Mouse (Mus musculus) lung, embryonic 15.5 days (tissue): Measurements from ENCODE around the gene Rps15. TPM values are rescaled to one million over a fixed set of nuclear protein-coding genes. Genes with fewer than 3 reads are reported as not detected.
"Not testable (repeated sequence)": the region's sequence is repeated elsewhere in the genome, so short reads cannot be mapped to it uniquely, and the experiment has no call there.

Experiments
- ATAC-seq: fragments of 200-750 bp; cut with Nextera tagmentation; 2 replicates; pipeline ENCODE4 v1.8.0; 2017; ENCODE audit warnings: moderate number of reproducible peaks, borderline replicate concordance; ENCODE audit not compliant: low FRiP score, low TSS enrichment; ENCODE audit errors: extremely low read depth
- H3K27ac ChIP-seq: fragments of 300-500 bp; sonication (generic); 2 replicates; pipeline ENCODE4 v1.5.1; 2015; ENCODE audit warnings: moderate library complexity, mild to moderate bottlenecking, inconsistent platforms
- H3K27me3 ChIP-seq: fragments of 300-500 bp; sonication (generic); 2 replicates; pipeline ENCODE4 v1.6.1; 2015; ENCODE audit warnings: inconsistent platforms
- H3K36me3 ChIP-seq: fragments of 300-500 bp; sonication (generic); 2 replicates; pipeline ENCODE4 v1.6.1; 2015; ENCODE audit warnings: inconsistent platforms
- H3K4me1 ChIP-seq: fragments of 300-500 bp; sonication (generic); 2 replicates; pipeline ENCODE4 v1.6.1; 2015; ENCODE audit warnings: inconsistent platforms
- H3K4me2 ChIP-seq: fragments of 300-500 bp; sonication (generic); 2 replicates; pipeline ENCODE4 v1.6.1; 2015; ENCODE audit warnings: inconsistent platforms, mild to moderate bottlenecking, moderate library complexity
- H3K4me3 ChIP-seq: fragments of 300-500 bp; sonication (generic); 2 replicates; pipeline ENCODE4 v1.5.1; 2015; ENCODE audit warnings: mild to moderate bottlenecking, inconsistent platforms
- H3K9ac ChIP-seq: fragments of 300-500 bp; sonication (generic); 2 replicates; pipeline ENCODE4 v1.6.1; 2015; ENCODE audit warnings: inconsistent platforms
- H3K9me3 ChIP-seq: fragments of 300-500 bp; sonication (generic); 2 replicates; pipeline ENCODE4 v1.6.1; 2016; ENCODE audit warnings: inconsistent platforms
- WGBS: fragments of 180-500 bp; shearing (Covaris S2); methylation state at CpG from one replicate; pipeline ENCODE4 v1.1.7; 2015; 5-methylcytosine and 5-hydroxymethylcytosine counted together
- polyA plus RNA-seq: library from polyadenylated mRNA; unstranded; fragments of >200 nt; fragmentation: Nextera tagmentation; extraction: Ambion mirVana; gene quantifications from 2 replicates; pipeline ENCODE4 v1.2.1, GENCODE M21; 2015

Gene Rps15
- 907 and 974 TPM in 2 replicates for polyA plus RNA-seq

GRCm38 (mm10) chr10:80292251-80293146 is at the start of gene Rps15:
Rps15 (plus strand) TSS chr10:80292453.
- H3K36me3 ChIP-seq = peaks cover 27% of the 10 kb centered on the region
- peak within 1 kb of the TSS; percentile 94 for H3K9ac ChIP-seq
- H3K27me3 ChIP-seq = peaks cover 11% of the 10 kb centered on the region
- WGBS = under 1% methylated on average over 72 of the region's 72 CpGs
- H3K4me2 ChIP-seq = peak within 1 kb of the TSS; percentile 75
- H3K27ac ChIP-seq = peak within 1 kb of the TSS; percentile 86
- no peaks in the 10 kb centered on the region for H3K9me3 ChIP-seq
- peak; percentile 90 for ATAC-seq
- H3K4me3 ChIP-seq = peak within 1 kb of the TSS; percentile 73
- H3K4me1 ChIP-seq = peaks cover 27% of the 10 kb centered on the region

GRCm38 (mm10) chr10:80242607-80243006 is 49.6 kb upstream of the Rps15 start:
- H3K9me3 ChIP-seq = no peaks in the 10 kb centered on the region
- H3K4me1 ChIP-seq = 0 out of 2 replicates have a peak, but pooled peaks cover 5% of the 10 kb centered on the region
- no peak overlapping the region for H3K4me3 ChIP-seq
- 69% methylated on average over 3 of the region's 3 CpGs for WGBS
- H3K36me3 ChIP-seq = peaks cover 70% of the 10 kb centered on the region
- H3K27ac ChIP-seq = no peak overlapping the region
- no peaks in the 10 kb centered on the region for H3K27me3 ChIP-seq
- ATAC-seq = no peak
- H3K4me2 ChIP-seq = no peak overlapping the region
- H3K9ac ChIP-seq = no peak overlapping the region

- Histone ChIP-seq H3K36me3 (peaks cover 49% of the 10 kb centered on the region), H3K4me3 (no peak overlapping the region), H3K9ac (no peak overlapping the region), H3K4me2 (no peak overlapping the region), H3K27me3 (no peaks in the 10 kb centered on the region), H3K9me3 (no peaks in the 10 kb centered on the region), H3K4me1 (peaks cover 13% of the 10 kb centered on the region), H3K27ac (no peak overlapping the region)
- no peak for ATAC-seq
- WGBS = 27% methylated on average over 5 of the region's 5 CpGs
These were observed 47.4 kb upstream of the Rps15 start for GRCm38 (mm10) chr10:80244791-80245399.

- Histone ChIP-seq H3K36me3 (peaks cover 42% of the 10 kb centered on the region), H3K4me2 (no peak overlapping the region), H3K4me1 (peaks cover 20% of the 10 kb centered on the region), H3K9me3 (no peaks in the 10 kb centered on the region), H3K27me3 (no peaks in the 10 kb centered on the region), H3K9ac (0 out of 2 replicates have a peak overlapping the region, but pooled peaks have one; percentile 1), H3K4me3 (no peak overlapping the region), H3K27ac (0 out of 2 replicates have a peak overlapping the region, but pooled peaks have one; percentile 11)
- no peak for ATAC-seq
- WGBS = 4% methylated on average over 4 of the region's 4 CpGs
These were observed 46.7 kb upstream of the Rps15 start for GRCm38 (mm10) chr10:80245600-80245999.

- no peak for ATAC-seq
- H3K4me2 ChIP-seq = no peak overlapping the region
- no peak overlapping the region for H3K4me3 ChIP-seq
- H3K27me3 ChIP-seq = no peaks in the 10 kb centered on the region
- H3K36me3 ChIP-seq = peaks cover 24% of the 10 kb centered on the region
- 47% methylated on average over 6 of the region's 6 CpGs for WGBS
- no peak overlapping the region for H3K9ac ChIP-seq
- H3K27ac ChIP-seq = no peak overlapping the region
- H3K4me1 ChIP-seq = peaks cover 21% of the 10 kb centered on the region
- no peaks in the 10 kb centered on the region for H3K9me3 ChIP-seq
These were observed 44.4 kb upstream of the Rps15 start for GRCm38 (mm10) chr10:80247849-80248248.

GRCm38 (mm10) chr10:80248437-80248836 is 43.8 kb upstream of the Rps15 start:
- H3K4me3 ChIP-seq = peak overlapping the region; percentile 69
- H3K4me2 ChIP-seq = peak overlapping the region; percentile 69
- not testable (repeated sequence) for H3K9me3 ChIP-seq, H3K9ac ChIP-seq, H3K27me3 ChIP-seq, H3K27ac ChIP-seq, ATAC-seq
- H3K4me1 ChIP-seq = peaks cover 21% of the 10 kb centered on the region
- 29% methylated on average over 3 of the region's 3 CpGs for WGBS
- peaks cover 21% of the 10 kb centered on the region for H3K36me3 ChIP-seq

- Histone ChIP-seq H3K9me3 (no peaks in the 10 kb centered on the region), H3K4me1 (peaks cover 21% of the 10 kb centered on the region), H3K27ac (peak within 1 kb of the TSS; percentile 88), H3K27me3 (no peaks in the 10 kb centered on the region), H3K9ac (peak within 1 kb of the TSS; percentile 79), H3K36me3 (peaks cover 21% of the 10 kb centered on the region), H3K4me3 (peak within 1 kb of the TSS; percentile 69), H3K4me2 (peak within 1 kb of the TSS; percentile 69)
- peak; percentile 85 for ATAC-seq
- under 1% methylated on average over 53 of the region's 53 CpGs for WGBS
These were observed 43.1 kb upstream of the Rps15 start, which contains the start of gene Ndufs7 for GRCm38 (mm10) chr10:80248971-80249640. Ndufs7 (plus strand) TSS chr10:80249121.

GRCm38 (mm10) chr10:80250059-80250458 is 42.2 kb upstream of the Rps15 start:
- peaks cover 24% of the 10 kb centered on the region for H3K36me3 ChIP-seq
- H3K4me2 ChIP-seq = peak overlapping the region; percentile 69
- no peaks in the 10 kb centered on the region for H3K27me3 ChIP-seq
- WGBS = 27% methylated on average over 2 of the region's 2 CpGs
- no peaks in the 10 kb centered on the region for H3K9me3 ChIP-seq
- H3K9ac ChIP-seq = peak overlapping the region; percentile 79
- ATAC-seq = no peak
- peak overlapping the region; percentile 88; the same call in 1 of the 2 replicates for H3K27ac ChIP-seq
- H3K4me1 ChIP-seq = peaks cover 21% of the 10 kb centered on the region
- H3K4me3 ChIP-seq = peak overlapping the region; percentile 69

GRCm38 (mm10) chr10:80250573-80250972 is 41.7 kb upstream of the Rps15 start:
- 84% methylated on average over 4 of the region's 4 CpGs for WGBS
- H3K27ac ChIP-seq = no peak overlapping the region
- H3K4me1 ChIP-seq = peaks cover 16% of the 10 kb centered on the region
- H3K27me3 ChIP-seq = no peaks in the 10 kb centered on the region
- H3K9me3 ChIP-seq = no peaks in the 10 kb centered on the region
- no peak overlapping the region for H3K9ac ChIP-seq
- peaks cover 28% of the 10 kb centered on the region for H3K36me3 ChIP-seq
- H3K4me3 ChIP-seq = no peak overlapping the region
- H3K4me2 ChIP-seq = peak overlapping the region; percentile 69
- ATAC-seq = no peak

GRCm38 (mm10) chr10:80252011-80252410 is 40.2 kb upstream of the Rps15 start:
- H3K27me3 ChIP-seq = no peaks in the 10 kb centered on the region
- peaks cover 42% of the 10 kb centered on the region for H3K36me3 ChIP-seq
- H3K9me3 ChIP-seq = no peaks in the 10 kb centered on the region
- H3K27ac ChIP-seq = no peak overlapping the region
- no peak overlapping the region for H3K9ac ChIP-seq
- H3K4me1 ChIP-seq = peaks cover 16% of the 10 kb centered on the region
- no peak overlapping the region for H3K4me2 ChIP-seq
- no peak overlapping the region for H3K4me3 ChIP-seq
- no peak for ATAC-seq

- no peaks in the 10 kb centered on the region for H3K9me3 ChIP-seq
- no peak overlapping the region for H3K27ac ChIP-seq
- no peaks in the 10 kb centered on the region for H3K27me3 ChIP-seq
- H3K4me3 ChIP-seq = no peak overlapping the region
- H3K9ac ChIP-seq = no peak overlapping the region
- 87% methylated on average over 11 of the region's 11 CpGs for WGBS
- ATAC-seq = no peak
- no peak overlapping the region for H3K4me2 ChIP-seq
- peaks cover 47% of the 10 kb centered on the region for H3K36me3 ChIP-seq
- peaks cover 16% of the 10 kb centered on the region for H3K4me1 ChIP-seq
These were observed 39.6 kb upstream of the Rps15 start for GRCm38 (mm10) chr10:80252493-80253274.
